Mouse (Mus musculus) urinary bladder, postnatal 25 days (tissue): ENCODE results near the gene Wdr4.

Experiments used
- DNase-seq: peaks from one replicate; pipeline ENCODE4 v3.0.0; 2022; ENCODE audit warnings: low spot score

The Wdr4 gene

DNA sequence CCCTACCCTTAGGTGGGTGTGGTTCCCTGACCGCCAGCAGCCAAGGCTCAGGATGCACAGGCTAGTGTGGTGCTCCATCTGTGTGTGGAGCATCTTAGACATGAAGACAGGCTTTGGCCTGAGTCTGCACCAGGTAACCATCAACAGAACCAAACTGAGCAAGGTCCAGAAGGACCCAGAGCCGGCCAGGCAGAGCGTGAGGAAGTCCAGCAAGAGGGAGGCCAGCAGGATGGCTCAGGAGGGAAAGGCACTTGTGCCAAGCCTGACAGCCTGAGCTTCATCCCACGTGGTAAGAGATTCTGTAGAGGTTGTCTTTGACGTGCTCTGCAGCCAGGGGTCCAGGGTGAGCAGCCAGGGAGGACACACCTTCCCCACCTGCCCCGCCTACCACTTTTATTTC lies 22.1 kb downstream of the Wdr4 start:
- DNase-seq, result no peak

DNA sequence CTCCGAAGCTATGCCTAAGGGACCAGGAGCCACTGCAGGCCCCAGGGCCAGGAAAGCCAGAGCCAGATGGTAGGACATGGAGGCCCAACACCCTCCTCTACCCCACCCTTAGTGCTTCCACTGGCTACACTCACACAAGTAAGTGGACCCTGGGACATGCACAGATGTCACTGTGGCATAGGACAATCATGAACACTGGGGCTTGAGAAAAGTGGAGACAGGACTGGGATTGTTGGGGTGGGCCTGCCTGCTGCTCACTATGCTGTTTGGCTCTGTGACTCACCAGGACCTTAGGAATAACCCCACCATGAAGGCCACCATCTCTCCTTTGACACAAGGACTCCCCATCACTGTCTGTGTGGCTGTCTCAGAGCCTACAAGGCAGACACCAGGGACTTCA lies 24.8 kb downstream of the Wdr4 start:
- no peak for DNase-seq

DNA sequence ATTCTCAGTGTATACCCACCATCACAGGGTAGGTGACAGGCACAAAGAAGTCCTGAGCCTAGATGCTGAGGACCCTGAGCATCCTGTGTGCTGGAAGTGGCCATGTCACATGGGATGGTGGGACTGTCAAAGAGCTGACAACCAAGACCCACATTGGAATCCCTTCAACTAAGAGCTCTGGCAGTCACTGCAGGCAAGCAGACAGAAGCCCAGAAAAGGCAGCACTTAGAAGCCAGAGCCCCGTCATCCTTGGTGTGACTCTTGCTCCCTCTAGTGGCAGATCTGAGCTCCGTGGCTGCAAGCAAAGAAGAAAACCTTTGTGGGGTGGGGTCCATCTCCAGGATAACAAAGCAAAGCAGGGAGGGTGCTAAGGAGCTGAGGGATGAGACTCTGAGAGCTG lies 27.4 kb downstream of the Wdr4 start:
- peak; percentile 62 for DNase-seq

DNA sequence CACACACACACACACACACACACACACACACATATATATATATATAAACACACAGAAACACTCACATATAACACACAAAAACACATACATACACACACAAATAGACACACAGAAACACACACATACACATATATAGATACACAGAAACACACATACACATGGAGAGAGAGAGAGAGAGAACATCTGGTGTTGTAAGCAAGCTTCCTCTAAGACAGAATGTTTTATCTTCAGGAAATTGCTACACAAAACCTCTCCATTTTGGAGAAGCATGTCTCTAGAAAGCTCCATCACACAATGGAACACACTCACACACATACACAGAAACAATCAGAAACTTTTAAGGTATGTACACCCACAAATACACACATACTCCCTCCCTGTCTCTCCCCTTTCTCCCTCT lies 28.4 kb downstream of the Wdr4 start:
- DNase-seq, result no peak

DNA sequence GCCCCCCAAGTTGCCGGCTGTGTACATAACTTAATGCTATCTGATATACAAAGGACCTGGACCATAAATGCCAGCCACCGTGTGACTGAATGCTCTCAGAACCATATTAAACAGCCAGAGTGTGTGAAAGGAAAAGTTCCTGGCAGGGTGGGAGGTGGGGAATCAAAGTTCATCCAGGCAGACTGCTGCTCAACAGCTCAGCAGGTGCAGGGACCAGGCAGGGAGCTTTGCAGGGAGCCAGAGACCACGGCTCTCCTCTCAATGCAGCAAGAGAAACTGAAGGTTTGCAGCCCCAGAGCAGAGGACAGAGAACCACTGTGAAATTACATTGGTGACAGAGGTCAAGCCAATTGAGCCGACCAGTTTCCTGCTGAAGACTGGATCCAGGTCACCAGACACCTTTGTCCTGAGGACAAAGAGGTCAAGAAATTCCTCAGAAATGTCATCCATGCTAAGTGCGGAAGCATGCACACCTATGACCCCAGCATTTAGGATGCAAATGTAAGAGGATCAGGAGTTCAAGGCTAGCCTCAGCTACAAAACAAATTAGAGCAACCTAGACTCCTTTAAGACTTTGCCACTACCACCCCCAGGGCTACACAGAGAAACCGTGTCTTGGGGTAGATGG lies 32.2 kb downstream of the Wdr4 start:
- DNase-seq, result no peak

DNA sequence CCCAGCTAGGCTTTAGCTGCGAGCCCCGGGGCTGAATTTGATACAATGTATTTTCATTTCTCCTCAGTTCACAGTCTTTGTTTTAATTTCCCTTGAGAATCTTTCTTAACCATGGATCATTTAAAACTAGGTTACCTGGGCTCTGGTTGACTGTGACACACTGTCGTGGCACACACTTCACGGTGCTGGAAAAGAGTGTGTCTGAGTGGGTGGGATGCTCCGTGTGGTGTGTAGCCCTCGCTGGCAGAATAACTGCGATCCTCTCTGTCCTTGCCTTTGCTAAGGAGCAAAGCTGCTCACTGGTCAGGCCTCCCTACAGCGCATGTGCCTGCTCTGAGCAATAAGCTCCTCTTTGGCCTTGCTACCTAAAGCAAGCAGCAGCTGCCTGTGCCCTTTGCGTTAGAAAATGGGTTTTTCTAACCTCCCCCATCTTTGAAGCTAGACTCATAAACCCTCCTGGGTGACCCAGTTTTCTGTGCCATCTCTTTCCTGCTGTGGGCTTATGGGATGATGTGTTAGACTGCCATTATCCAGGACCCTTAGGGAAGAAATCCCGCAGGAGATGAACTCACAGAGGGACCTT lies 33.1 kb downstream of the Wdr4 start:
- DNase-seq, result no peak

DNA sequence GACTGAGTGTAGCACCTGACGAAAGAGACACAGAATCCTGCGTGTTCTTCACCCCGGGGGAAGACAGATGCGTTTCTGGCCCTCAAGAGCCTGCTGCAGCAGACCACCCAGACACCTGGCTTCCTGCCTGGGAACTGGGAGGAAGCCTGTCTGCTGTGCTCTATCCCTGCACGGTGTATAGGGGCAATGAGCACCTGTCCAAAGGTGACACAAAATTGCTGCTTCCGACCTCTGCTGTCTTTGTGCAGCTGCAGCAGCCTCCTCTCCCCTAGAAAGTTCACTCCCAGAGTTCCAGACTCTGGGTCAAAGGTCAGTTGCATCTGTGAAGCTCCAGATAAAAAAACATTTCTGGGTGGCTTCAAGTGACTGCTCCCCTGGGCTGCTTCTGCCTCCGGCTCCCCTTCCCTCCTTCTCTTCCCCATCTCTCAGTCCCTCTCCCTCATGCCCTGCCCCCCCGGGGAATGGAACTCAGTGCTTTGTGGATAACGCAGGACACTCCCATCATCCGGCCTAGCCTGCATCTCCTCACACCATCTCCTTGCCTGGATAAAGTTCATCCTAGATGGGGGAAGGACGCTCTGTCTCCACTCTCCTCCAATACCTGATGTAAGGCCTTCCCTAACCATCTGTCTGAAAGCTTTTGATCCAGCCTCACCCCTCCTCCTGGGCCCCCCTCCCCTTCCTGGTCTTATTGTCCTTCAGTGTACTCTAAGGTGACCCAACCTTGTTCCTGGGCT lies 40.5 kb downstream of the Wdr4 start:
- no peak for DNase-seq

DNA sequence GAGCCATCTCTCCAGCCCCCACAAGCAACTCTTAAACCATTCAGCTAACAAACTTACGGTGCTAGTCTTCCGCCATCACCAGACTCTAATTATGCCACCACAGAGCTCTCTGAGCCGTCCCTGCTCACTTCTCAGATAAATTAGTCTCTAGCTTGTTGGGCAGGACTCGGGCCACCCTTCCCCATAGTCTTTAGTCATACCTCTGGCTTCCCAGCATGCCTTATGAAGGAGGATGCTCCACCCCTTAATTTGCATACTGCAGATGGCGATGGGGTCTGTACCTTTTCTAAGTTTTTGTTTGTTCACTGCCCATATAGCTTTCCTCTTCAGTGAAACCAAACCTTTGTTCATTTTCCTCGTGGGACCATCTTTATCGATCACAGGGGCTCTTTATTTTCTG lies 41.2 kb downstream of the Wdr4 start:
- no peak for DNase-seq

DNA sequence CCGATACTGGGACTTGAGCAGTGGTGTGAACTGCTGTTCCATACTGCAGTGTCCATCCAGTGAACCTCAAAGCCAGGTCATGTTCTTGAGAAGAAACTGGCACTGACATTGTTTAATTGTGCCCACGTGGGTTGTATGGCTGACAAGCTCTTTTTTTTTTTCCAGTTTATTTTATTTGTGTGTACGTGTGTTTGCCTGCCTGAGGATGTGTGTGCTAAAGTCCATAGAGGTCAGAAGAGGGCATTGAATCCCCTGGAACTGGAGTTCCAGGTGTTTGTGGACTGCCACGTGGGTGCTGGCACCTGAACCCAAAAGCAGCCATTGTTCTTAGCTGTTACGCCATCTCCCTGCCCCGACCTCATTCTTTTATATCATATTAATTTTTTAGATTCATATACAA lies 45.4 kb downstream of the Wdr4 start:
- no peak for DNase-seq

DNA sequence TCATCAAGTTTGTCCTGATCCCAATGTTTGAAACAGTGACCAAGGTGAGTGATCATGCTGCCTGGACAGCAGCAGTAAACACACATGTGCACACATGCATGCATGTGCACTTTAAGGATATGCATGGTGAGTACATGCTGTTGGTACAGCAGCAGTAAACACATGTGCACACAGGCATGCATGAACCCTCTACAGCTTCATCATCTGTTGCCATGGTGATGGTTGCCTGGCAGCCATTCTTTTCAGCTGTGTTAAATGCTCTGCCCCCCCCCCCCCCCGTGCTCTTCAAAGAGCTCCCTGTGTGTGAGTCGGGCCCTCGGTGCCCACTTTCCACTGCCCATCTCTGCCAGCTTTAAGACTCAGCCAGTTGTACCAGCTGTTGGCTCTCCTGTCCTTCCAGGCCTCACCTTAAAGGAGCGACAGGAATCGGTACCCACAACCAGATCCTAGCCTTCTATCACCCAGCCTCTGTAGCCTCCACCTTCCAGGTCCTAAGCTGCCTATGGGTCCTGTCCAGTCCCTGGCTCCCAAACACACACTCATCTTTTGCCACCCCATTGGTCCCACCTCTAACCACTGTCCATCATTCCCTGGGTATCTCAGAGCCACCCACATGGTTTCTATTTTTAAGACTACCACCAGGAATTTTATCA lies 48.9 kb downstream of the Wdr4 start:
- DNase-seq, result no peak

DNA sequence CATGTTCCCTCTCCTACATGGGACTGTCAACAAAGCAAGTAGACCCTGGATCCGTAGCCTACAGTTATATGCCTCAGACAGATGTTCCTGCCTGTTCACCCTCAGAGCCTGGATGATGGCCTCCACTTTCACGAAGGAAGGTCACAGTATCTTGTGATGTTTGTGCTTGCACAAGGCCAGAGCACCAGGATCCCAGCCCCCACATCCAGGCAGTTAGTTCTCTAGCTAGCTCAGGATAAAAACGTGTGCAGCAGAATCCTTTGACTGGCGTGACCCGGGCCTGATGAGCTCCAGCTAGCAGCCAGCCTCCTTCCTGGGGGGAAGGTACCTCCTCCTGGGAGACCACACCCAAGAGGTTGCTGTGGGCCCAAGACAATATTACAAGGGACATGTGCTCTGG lies 51.3 kb downstream of the Wdr4 start:
- DNase-seq, result no peak

DNA sequence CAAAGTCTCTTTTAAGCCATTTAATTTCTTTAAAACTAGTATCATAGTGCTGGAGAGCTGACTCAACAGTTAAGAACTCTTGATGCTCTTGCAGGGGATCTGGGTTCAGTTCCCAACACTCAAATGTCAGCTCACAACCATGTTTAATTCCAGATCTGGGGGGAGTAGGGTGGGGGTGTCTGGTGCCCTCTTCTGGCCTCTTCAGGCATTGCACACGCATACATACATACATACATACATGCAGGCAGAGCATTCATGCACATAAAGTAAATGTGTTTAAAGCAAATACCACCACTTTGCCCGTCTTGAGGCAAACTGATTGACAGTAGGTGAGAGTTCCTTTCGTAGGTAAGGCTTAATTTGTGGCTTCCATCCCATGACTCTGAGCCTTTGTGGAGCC lies 52.9 kb downstream of the Wdr4 start:
- no peak for DNase-seq

DNA sequence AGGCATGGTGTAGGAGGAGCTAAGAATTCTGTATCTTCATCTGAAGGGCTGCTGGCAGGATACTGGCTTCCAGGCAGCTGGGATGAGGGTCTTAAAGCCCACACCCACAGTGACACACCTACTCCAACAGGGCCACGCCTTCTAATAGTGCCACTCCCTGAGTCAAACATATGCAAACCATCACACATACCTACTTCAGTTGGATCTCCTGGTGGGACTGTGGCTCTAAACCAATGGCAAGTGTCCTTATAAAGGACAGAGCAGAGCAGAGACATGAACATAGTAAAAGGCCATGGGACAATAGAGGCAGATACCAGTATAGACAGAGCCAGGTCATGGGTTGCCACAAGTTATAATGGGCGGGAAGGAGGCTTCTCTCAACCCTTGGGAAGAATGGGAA lies 57.3 kb downstream of the Wdr4 start:
- DNase-seq, result no peak

DNA sequence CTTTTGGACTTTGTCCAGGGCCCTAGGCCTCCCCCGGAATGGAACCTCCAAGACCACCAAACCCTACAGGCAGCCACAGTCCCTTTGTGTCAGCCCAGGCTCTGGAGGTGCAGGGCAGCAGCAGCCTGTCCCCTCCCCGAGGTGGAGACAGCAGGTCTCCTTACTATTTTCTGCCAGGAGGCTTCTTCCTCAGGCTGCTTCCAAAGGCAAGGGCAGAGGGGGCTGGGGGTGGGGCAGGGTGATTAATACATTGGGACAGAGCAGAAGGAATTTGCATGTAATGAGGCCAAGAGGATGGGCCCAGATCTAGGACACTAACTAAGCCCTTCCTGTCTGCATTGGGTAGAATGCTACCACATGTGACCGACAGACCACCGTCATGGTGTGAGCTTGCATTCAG lies 59.4 kb downstream of the Wdr4 start:
- DNase-seq, result no peak

DNA sequence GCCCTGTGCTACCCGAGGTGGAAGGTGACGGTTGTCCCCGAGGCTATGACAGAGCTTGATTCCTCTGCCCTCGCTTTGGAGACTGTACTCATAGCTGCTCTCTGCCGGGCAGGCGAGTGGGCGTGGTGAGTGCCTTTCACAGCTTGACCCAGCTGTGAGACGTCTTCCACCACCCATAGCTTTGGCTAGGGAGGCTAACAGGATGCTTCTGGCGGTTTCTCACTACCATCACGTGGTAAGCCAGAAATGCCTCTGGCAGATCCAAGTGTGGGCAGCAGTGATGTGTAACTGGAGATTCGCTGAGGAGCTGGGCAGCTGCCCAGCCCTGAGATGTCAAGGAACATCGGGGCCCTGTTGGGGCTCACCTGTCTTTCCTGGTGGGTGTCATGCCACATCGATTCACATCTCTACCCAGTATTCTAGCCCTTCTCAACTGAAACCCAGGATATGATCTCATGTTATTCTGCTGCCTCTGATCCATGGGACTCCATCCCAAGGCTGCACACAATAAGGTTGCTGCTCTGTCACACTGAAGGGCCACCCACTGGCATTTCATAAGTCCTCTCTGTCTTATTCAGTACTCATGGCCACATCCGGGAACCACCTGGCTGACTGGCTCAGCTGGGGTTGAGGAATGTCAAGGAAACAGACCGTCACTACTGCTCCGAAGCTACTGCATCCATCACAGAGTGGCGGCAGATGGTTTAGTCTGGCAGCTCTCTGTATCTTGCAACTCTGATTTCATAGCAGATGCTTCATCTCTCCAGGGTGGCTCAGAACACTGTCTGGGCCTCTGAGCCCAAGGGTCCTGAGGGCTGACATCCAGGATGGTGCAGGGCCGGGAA lies 62.8 kb downstream of the Wdr4 start:
- no peak for DNase-seq

DNA sequence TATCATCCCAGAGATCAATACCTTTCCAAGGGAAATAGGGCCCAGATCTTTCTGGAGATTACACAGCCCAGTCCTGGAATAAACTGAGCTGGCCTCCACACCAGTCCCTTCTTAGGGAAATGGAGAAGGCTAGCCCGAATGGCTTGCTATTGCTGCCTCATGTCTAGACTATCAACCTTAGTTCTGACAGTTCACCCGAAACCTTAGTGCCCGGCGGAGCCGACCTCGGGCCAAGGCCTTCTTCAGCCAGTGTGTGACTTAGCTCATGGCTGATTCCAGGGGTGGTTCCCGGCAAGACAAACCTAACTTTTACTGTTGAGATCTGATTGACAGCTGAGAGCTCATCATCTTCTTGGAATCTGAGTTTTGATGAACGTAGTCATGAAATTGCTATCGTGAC lies 65.7 kb downstream of the Wdr4 start:
- DNase-seq, result no peak

DNA sequence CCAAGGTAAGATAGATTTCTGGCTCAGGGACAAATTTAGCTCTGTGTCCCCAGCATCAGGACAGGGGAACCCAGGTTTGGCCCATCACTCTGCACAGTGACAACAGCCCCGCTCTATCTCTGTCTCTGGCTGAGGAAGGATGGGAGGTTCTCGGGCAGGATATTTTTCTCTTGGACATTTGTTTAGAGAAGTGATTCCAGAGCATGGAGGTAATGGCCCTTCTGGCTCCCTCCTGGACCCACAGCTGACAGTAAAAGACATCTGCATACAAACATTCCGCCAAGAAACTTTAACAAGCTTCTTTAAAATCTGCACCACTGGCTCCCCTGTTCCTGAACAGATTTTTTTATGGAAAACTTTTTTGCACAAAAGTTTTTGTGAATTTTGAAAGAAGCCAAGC lies 66.3 kb downstream of the Wdr4 start:
- DNase-seq, result no peak

DNA sequence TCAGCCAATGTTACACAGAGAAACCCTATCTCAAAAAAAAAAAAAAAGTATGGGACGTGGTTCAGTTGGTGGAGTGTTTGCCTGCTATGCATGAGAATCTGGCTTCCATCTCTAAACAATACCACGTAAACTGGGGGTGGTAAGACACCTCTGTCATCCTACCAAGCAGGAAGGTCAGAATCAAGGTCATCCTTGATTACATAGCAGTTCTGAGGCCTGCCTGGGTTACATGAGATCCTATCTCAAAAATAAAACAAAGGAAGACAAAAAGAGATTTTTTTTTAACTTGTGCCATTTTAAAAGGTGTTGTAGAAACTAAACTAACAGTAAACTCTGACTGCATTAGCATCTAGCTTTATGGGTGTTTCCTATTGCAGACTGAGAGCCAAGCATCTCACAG lies 67.0 kb downstream of the Wdr4 start:
- no peak for DNase-seq

DNA sequence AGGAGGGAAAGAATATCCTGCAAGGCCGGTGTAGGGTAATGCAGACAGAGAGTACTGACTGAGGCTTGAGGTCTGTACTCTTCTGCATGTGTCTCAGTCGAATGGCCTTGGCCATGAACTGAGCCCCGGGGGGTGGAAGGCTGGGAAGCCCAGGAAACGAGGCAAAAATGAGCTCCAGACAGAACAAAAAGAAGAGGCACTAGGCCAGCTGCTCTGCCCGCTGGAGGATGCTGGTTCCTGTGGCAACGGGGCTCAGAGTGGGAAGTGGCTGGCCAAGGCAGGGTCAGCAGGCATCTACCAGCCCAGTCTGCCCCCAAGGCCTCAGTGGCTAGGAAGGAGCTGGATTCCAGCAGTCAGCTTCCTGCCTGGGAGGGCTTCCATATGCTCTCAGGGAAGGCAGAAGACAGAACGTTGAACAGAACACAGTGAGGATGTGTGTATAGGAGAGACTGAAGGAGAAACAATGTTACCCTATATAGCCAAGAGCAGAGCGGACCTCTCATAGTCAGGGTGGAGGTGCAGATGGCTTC lies 68.5 kb downstream of the Wdr4 start:
- no peak for DNase-seq

DNA sequence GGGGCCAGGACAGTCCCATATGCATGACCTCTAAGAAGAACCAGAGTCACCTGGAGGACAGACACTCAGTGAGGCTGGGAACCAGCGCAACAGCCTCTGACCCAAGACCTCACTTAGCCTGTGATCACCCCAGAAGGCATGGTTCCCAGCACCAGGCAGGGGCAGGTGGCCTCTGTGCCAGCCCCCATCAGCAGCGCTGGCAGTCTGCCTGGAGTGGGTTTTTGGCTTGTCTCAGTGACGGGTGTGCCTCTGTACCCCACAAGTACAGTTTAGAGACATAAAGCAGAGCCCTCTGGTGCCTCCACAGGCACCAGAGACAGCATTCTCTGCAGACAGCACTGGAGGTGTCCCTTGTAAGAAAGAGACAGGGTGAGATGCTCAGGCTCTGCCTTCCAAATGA lies 69.6 kb downstream of the Wdr4 start:
- no peak for DNase-seq

DNA sequence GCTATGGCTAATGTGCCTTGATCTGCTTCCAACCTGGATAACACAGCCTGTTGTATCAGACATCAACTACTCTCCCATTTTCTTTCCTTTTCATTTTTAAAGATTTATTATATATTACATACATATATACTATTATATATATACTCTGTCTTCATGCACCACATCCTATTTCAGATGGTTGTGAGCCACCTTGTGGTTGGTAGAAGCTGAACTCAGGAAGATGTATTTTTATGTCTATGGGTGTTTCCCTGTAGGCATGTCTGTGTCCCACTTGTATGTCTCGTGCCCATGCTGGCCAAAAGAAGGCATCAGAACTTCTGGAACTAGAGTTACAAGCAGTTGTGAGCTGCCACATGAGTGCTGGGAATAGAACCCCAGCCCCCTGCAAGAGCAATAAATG lies 71.3 kb downstream of the Wdr4 start:
- DNase-seq, result no peak

DNA sequence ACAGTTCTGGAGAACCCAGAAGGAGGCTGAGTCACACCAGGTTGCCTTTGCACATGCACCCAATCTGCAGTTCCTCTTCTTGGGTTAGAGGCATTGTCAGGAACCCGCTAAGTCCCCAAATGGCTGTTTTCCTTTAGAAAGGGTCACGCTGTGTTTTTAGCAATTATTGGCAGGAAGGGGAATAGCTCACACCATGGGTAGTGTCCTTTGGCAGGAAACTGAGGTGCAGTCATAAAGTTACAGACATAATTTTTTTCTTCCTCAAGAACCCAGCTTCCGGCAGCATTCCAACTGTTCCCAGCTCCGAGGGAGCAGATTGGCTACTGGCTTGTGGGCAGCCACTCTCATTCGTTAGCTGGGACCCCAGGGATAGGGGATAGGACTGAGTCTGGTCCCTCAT lies 72.0 kb downstream of the Wdr4 start:
- DNase-seq, result no peak
